Mouse (Mus musculus) forebrain, embryonic 11.5 days (tissue): ENCODE results near the gene Ints7. TPM values are rescaled to one million over a fixed set of nuclear protein-coding genes. Genes with fewer than 3 reads are reported as not detected.

Source experiments
- ATAC-seq: fragments of 200-750 bp; cut with Nextera tagmentation; replicated peaks from 2 replicates; pipeline ENCODE4 v1.8.0; 2017; ENCODE audit warnings: moderate TSS enrichment; ENCODE audit not compliant: low FRiP score
- DNase-seq: peaks from one replicate; pipeline ENCODE4 v3.0.0-alpha.2; 2017; ENCODE audit warnings: low spot score
- H3K27ac ChIP-seq: fragments of 300-500 bp; sonication (generic); 2 replicates; pipeline ENCODE4 v1.5.1; 2014; ENCODE audit warnings: low read depth, low read length
- H3K27me3 ChIP-seq: fragments of 300-500 bp; sonication (generic); 2 replicates; pipeline ENCODE4 v1.6.1; 2014; ENCODE audit warnings: mild to moderate bottlenecking, low read length, mixed read lengths; ENCODE audit not compliant: control insufficient read depth, insufficient read depth
- H3K36me3 ChIP-seq: fragments of 300-500 bp; sonication (generic); 2 replicates; pipeline ENCODE4 v1.6.1; 2014; ENCODE audit warnings: mild to moderate bottlenecking, low read length, moderate library complexity, mixed read lengths; ENCODE audit not compliant: control insufficient read depth, insufficient read depth
- H3K4me1 ChIP-seq: fragments of 300-500 bp; sonication (generic); replicated peaks from 2 replicates; pipeline ENCODE4 v1.6.1; 2014; ENCODE audit warnings: low read length, mixed read lengths; ENCODE audit not compliant: control insufficient read depth, insufficient read depth
- H3K4me2 ChIP-seq: fragments of 300-500 bp; sonication (generic); 2 replicates; pipeline ENCODE4 v1.6.1; 2014; ENCODE audit warnings: low read depth, mild to moderate bottlenecking, low read length, moderate library complexity, mixed read lengths; ENCODE audit not compliant: severe bottlenecking
- H3K4me3 ChIP-seq: fragments of 300-500 bp; sonication (generic); 2 replicates; pipeline ENCODE4 v1.5.1; 2014; ENCODE audit warnings: low read depth, low read length
- H3K9ac ChIP-seq: fragments of 300-500 bp; sonication (generic); 2 replicates; pipeline ENCODE4 v1.6.1; 2014; ENCODE audit warnings: low read length
- H3K9me3 ChIP-seq: fragments of 300-500 bp; sonication (generic); 2 replicates; pipeline ENCODE4 v1.6.1; 2016; ENCODE audit warnings: low read length, mixed read lengths; ENCODE audit not compliant: control insufficient read depth
- WGBS: fragments of 180-500 bp; shearing (Covaris S2); extraction: QIAGEN DNeasy Blood & Tissue Kit; methylation state at CpG from one replicate; pipeline ENCODE4 v1.1.7; 2014; 5-methylcytosine and 5-hydroxymethylcytosine counted together
- polyA plus RNA-seq: library from polyadenylated mRNA; unstranded; fragments of >200 nt; fragmentation: Nextera tagmentation; extraction: Ambion mirVana; gene quantifications from 2 replicates; pipeline ENCODE4 v1.2.1, GENCODE M21; 2014

Ints7 gene
- polyA plus RNA-seq, 1 experiment from 2014 or later: 83.7 TPM

GRCm38 (mm10) chr1:191663603-191664002 is 88.2 kb downstream of the Ints7 start:
- no peak overlapping the region for H3K27ac ChIP-seq
- ATAC-seq (no peak), DNase-seq (no peak)
- H3K4me2 ChIP-seq: no peak overlapping the region
- H3K36me3 ChIP-seq: no peaks in the 10 kb centered on the region
- no peaks in the 10 kb centered on the region for H3K4me1 ChIP-seq
- H3K4me3 ChIP-seq: no peak overlapping the region
- 88% methylated on average over 6 of the region's 6 CpGs for WGBS
- no peaks in the 10 kb centered on the region for H3K9me3 ChIP-seq
- no peaks in the 10 kb centered on the region for H3K27me3 ChIP-seq
- H3K9ac ChIP-seq: no peak overlapping the region

GRCm38 (mm10) chr1:191666351-191666750 is 90.9 kb downstream of the Ints7 start:
- H3K9ac ChIP-seq: no peak overlapping the region
- H3K27ac ChIP-seq: no peak overlapping the region
- no peaks in the 10 kb centered on the region for H3K9me3 ChIP-seq
- 83% methylated on average over 11 of the region's 11 CpGs for WGBS
- H3K27me3 ChIP-seq: no peaks in the 10 kb centered on the region
- H3K4me2 ChIP-seq: no peak overlapping the region
- ATAC-seq (no peak), DNase-seq (no peak)
- no peaks in the 10 kb centered on the region for H3K4me1 ChIP-seq
- no peaks in the 10 kb centered on the region for H3K36me3 ChIP-seq
- no peak overlapping the region for H3K4me3 ChIP-seq

GRCm38 (mm10) chr1:191668030-191668429 is 92.6 kb downstream of the Ints7 start:
- 88% methylated on average over 9 of the region's 9 CpGs for WGBS

More at GRCm38 (mm10) chr1:191668030-191668429, 92.6 kb downstream of the Ints7 start:
- Histone ChIP-seq H3K27me3 (no peaks in the 10 kb centered on the region), H3K36me3 (no peaks in the 10 kb centered on the region), H3K27ac (no peak overlapping the region), H3K4me3 (no peak overlapping the region), H3K4me2 (no peak overlapping the region), H3K4me1 (no peaks in the 10 kb centered on the region), H3K9ac (no peak overlapping the region), H3K9me3 (no peaks in the 10 kb centered on the region)
- ATAC-seq (no peak), DNase-seq (no peak)

Other genes with a start within 250 kb of the Ints7 start
- gene Tmem206, start 249.7 kb upstream of the Ints7 start, polyA plus RNA-seq: 34.2 and 35.5 TPM in 2 replicates
- 19.4 and 21.9 TPM in 2 replicates for gene Ppp2r5a, start 172.4 kb upstream of the Ints7 start, polyA plus RNA-seq
- gene Dtl, start 92 bp upstream of the Ints7 start, polyA plus RNA-seq: 87.9 and 93.7 TPM in 2 replicates
- 39.0 and 40.6 TPM in 2 replicates for gene Lpgat1, start 142.2 kb downstream of the Ints7 start, polyA plus RNA-seq
- 55.6 and 59.5 TPM in 2 replicates for gene Nek2, start 245.8 kb downstream of the Ints7 start, polyA plus RNA-seq